ENCODE assay signal across 14 mouse cellular contexts in genomic region chr14:27040451-27040850, GRCm38 (mm10). TPM values are rescaled to one million over a fixed set of nuclear protein-coding genes. Genes with fewer than 3 reads are reported as not detected.
DNase-seq lines count a peak whose midpoint lies in the region; ATAC-seq and TF ChIP-seq lines count a peak whose summit lies in the region.
"Had no signal": no experiment of that assay in that cellular context is flagged by ENCODE, and none has a peak within 500 bp of the region (broad histone marks: within the 10 kb centered on the region; RNA-seq: fewer than 3 reads in every experiment).

No protein-coding gene starts in this region.

- no peaks in the 10 kb centered on the region for H3K9me3 ChIP-seq in heart, embryonic 13.5 days
- no peaks in the 10 kb centered on the region for H3K9me3 ChIP-seq in ES-E14 (ENCODE audit: control insufficient read depth, insufficient read depth, low read depth, low read length)
- no peaks in the 10 kb centered on the region for H3K9me3 ChIP-seq in hindbrain, embryonic 11.5 days (ENCODE audit: control insufficient read depth, low read length)
- no peaks in the 10 kb centered on the region for H3K9me3 ChIP-seq in midbrain, embryonic 10.5 days (replicated peaks)

- no peak for DNase-seq in heart, postnatal 14 days
- DNase-seq in ES-E14 (ENCODE audit: low read depth, low spot score), result no peak
- no peak for DNase-seq in hindbrain, embryonic 11.5 days (ENCODE audit: low spot score)
- no peak for DNase-seq in midbrain, embryonic 10.5 days (ENCODE audit: low spot score)
- DNase-seq in cerebellum, postnatal 4 days (ENCODE audit: low spot score in 2 of 2), result no peak
- no peak for DNase-seq in kidney, adult 11 months
- no peak for DNase-seq in thymus, postnatal 36 days
- DNase-seq: B cell, adult 2 months; cerebellum, adult 18-20 months; gastrocnemius, postnatal 10 days; thymus, postnatal 14 days had no signal

- in situ Hi-C loops in ES-E14 (cut with MboI; ENCODE audit: low sequenced_read_pairs in 2 of 2, unreplicated experiment in 2 of 2), result no loop called here

- intact Hi-C loops in heart, postnatal 14 days (cut with DNase I), result loop anchor here (10.0 kb wide), 1 partner anchor 384 kb away; the partner anchor contains the start of gene Fam208a

- WGBS in heart, embryonic 13.5 days, result 14% methylated on average over 12 of the region's 12 CpGs
- 8% methylated on average over 12 of the region's 12 CpGs for WGBS in hindbrain, embryonic 11.5 days
- WGBS in midbrain, embryonic 10.5 days, result 6% methylated on average over 12 of the region's 12 CpGs

- no peak overlapping the region for H3K27ac ChIP-seq in heart, embryonic 13.5 days (replicated peaks)
- H3K27ac ChIP-seq in ES-E14 (ENCODE audit: insufficient read depth, low read depth, low read length, poor library complexity, severe bottlenecking), result no peak overlapping the region; the same call in 1 of the 2 replicates
- no peak overlapping the region for H3K27ac ChIP-seq in hindbrain, embryonic 11.5 days (ENCODE audit: low read depth, low read length)
- peak overlapping the region; percentile 94 for H3K27ac ChIP-seq in midbrain, embryonic 10.5 days (replicated peaks)
- H3K27ac ChIP-seq: left cerebral cortex, adult 2 months had no signal

- H3K9ac ChIP-seq in heart, embryonic 13.5 days, result peak overlapping the region; percentile 91; the same call in 1 of the 2 replicates
- no peak overlapping the region; the same call in 1 of the 2 replicates for H3K9ac ChIP-seq in ES-E14 (ENCODE audit: insufficient read depth, low read depth, low read length, poor library complexity, severe bottlenecking)
- H3K9ac ChIP-seq in hindbrain, embryonic 11.5 days (ENCODE audit: low read depth, low read length), result 0 out of 2 replicates have a peak overlapping the region, but pooled peaks have one; percentile 77

- no peaks in the 10 kb centered on the region for H3K36me3 ChIP-seq in heart, embryonic 13.5 days
- H3K36me3 ChIP-seq in ES-E14 (ENCODE audit: control insufficient read depth, insufficient read depth, low read length, poor library complexity, severe bottlenecking), result no peaks in the 10 kb centered on the region
- no peaks in the 10 kb centered on the region for H3K36me3 ChIP-seq in hindbrain, embryonic 11.5 days (ENCODE audit: control insufficient read depth, insufficient read depth, low read length)
- H3K36me3 ChIP-seq in midbrain, embryonic 10.5 days, result no peaks in the 10 kb centered on the region

- peak overlapping the region; percentile 91 for H3K4me2 ChIP-seq in heart, embryonic 13.5 days
- peak overlapping the region; percentile 80 for H3K4me2 ChIP-seq in hindbrain, embryonic 11.5 days (replicated peaks; ENCODE audit: low read depth, low read length)

- no peak for ATAC-seq in heart, embryonic 13.5 days (ENCODE audit: extremely low read depth, insufficient number of reproducible peaks, low FRiP score, low TSS enrichment)
- no peak for ATAC-seq in hindbrain, embryonic 11.5 days (ENCODE audit: low FRiP score)

- H3K4me1 ChIP-seq in heart, embryonic 13.5 days, result peaks cover 41% of the 10 kb centered on the region
- peaks cover 2 to 28% of the 10 kb centered on the region in 2 experiments for H3K4me1 ChIP-seq in ES-E14 (ENCODE audit: control insufficient read depth in 2 of 2, insufficient read depth in 2 of 2, low read length in 2 of 2, poor library complexity in 1 of 2)
- H3K4me1 ChIP-seq in hindbrain, embryonic 11.5 days (replicated peaks; ENCODE audit: control insufficient read depth, insufficient read depth, low read length), result peaks cover 5% of the 10 kb centered on the region; the same call in 1 of the 2 replicates
- H3K4me1 ChIP-seq in midbrain, embryonic 10.5 days, result peaks cover 65% of the 10 kb centered on the region

- 0 out of 2 replicates have a peak, but pooled peaks cover 5% of the 10 kb centered on the region for H3K27me3 ChIP-seq in heart, embryonic 13.5 days (replicated peaks)
- 0 out of 2 replicates have a peak, but pooled peaks cover 5% of the 10 kb centered on the region for H3K27me3 ChIP-seq in hindbrain, embryonic 11.5 days (ENCODE audit: control insufficient read depth, insufficient read depth, low read length)
- peaks cover 54% of the 10 kb centered on the region for H3K27me3 ChIP-seq in midbrain, embryonic 10.5 days (ENCODE audit: low read depth, poor library complexity, severe bottlenecking)

- H3K4me3 ChIP-seq in heart, embryonic 13.5 days, result peak overlapping the region; percentile 96
- H3K4me3 ChIP-seq in ES-E14 (ENCODE audit: insufficient read depth in 1 of 2, low read depth in 1 of 2, low read length in 2 of 2, poor library complexity in 1 of 2, severe bottlenecking in 1 of 2), result peak overlapping the region; percentile 79 to 89
- peak overlapping the region; percentile 90 for H3K4me3 ChIP-seq in hindbrain, embryonic 11.5 days (ENCODE audit: low read depth, low read length)
- H3K4me3 ChIP-seq in midbrain, embryonic 10.5 days, result peak overlapping the region; percentile 92

TF ChIP-seq in ES-E14, 5 proteins besides CTCF, POLR2A, EP300 and RAD21:
- TF ChIP-seq ZNF384 (IDR thresholded peaks at IDR 0.05; ENCODE audit: low read depth, low read length), result no peak
- no peak for TF ChIP-seq ZC3H11A (IDR thresholded peaks at IDR 0.05; ENCODE audit: borderline replicate concordance, low read depth, low read length)
- TF ChIP-seq MAFK (IDR thresholded peaks at IDR 0.05; ENCODE audit: insufficient read depth, low read depth, low read length), result no peak
- no peak for TF ChIP-seq HCFC1 (IDR thresholded peaks at IDR 0.05; ENCODE audit: borderline replicate concordance, insufficient read depth, low read length)
- TF ChIP-seq CHD2 (IDR thresholded peaks at IDR 0.05; ENCODE audit: low read depth, low read length), result no peak

RNA-seq across cellular contexts. Expression of gene Il17rd, which starts 1.7 kb away (rescaled TPM):
- polyA plus RNA-seq in heart, embryonic 13.5 days (2015; fragmentation: Nextera tagmentation; extraction: Ambion mirVana), result 1.3 and 1.5 TPM in 2 replicates
- total RNA-seq in heart, postnatal 14 days (2021), result 1 to 10 TPM; 6.5 to 7.2 TPM
- 28.2 and 43.6 TPM in 2 replicates for total RNA-seq in ES-E14 (2012; rRNA removed)
- 5.3 and 5.7 TPM in 2 replicates for polyA plus RNA-seq in hindbrain, embryonic 11.5 days (2014; fragmentation: Nextera tagmentation; extraction: Ambion mirVana)
- 6.4 and 7.6 TPM in 2 replicates for polyA plus RNA-seq in midbrain, embryonic 10.5 days (2016; fragmentation: Nextera tagmentation; extraction: Ambion mirVana)

RNA-seq across cellular contexts. Expression of gene Hesx1, which starts 46.2 kb away (rescaled TPM):
- 0.20 and 1.1 TPM in 2 replicates for polyA plus RNA-seq in heart, embryonic 13.5 days (2015; fragmentation: Nextera tagmentation; extraction: Ambion mirVana)
- total RNA-seq in heart, postnatal 14 days (2021), result not detected
- total RNA-seq in ES-E14 (2012; rRNA removed), result 0.31 TPM in 1 of 2 replicates, not detected in the other
- polyA plus RNA-seq in hindbrain, embryonic 11.5 days (2014; fragmentation: Nextera tagmentation; extraction: Ambion mirVana), result 0.23 TPM in 1 of 2 replicates, not detected in the other
- polyA plus RNA-seq in midbrain, embryonic 10.5 days (2016; fragmentation: Nextera tagmentation; extraction: Ambion mirVana), result 0.39 and 1.1 TPM in 2 replicates
- total RNA-seq: gastrocnemius, postnatal 10 days; left cerebral cortex, adult 2 months; neutrophil, adult 5-6 weeks had no signal
